Mouse (Mus musculus) lung, embryonic 14.5 days (tissue): ENCODE measurements around the gene Samd11. TPM values are rescaled to one million over a fixed set of nuclear protein-coding genes. Genes with fewer than 3 reads are reported as not detected.
A peak's percentile ranks its signal among the peaks of the same experiment; 100 is the strongest.

ENCODE experiments used
- ATAC-seq: fragments of 200-750 bp; cut with Nextera tagmentation; 2 replicates; pipeline ENCODE4 v1.8.0; 2017; ENCODE audit warnings: mild to moderate bottlenecking, moderate TSS enrichment, moderate library complexity; ENCODE audit not compliant: insufficient read depth
- DNase-seq: peaks from one replicate; pipeline ENCODE4 v3.0.0-alpha.2; 2015
- H3K27ac ChIP-seq: fragments of 300-500 bp; sonication (generic); 2 replicates; pipeline ENCODE4 v1.5.1; 2014; ENCODE audit warnings: low read depth, mild to moderate bottlenecking, moderate library complexity
- H3K27me3 ChIP-seq: fragments of 300-500 bp; sonication (generic); 2 replicates; pipeline ENCODE4 v1.6.1; 2014; ENCODE audit warnings: low read length, control low read depth; ENCODE audit not compliant: insufficient read depth
- H3K36me3 ChIP-seq: fragments of 300-500 bp; sonication (generic); 2 replicates; pipeline ENCODE4 v1.6.1; 2014; ENCODE audit warnings: control low read depth; ENCODE audit not compliant: insufficient read depth
- H3K4me1 ChIP-seq: fragments of 300-500 bp; sonication (generic); 2 replicates; pipeline ENCODE4 v1.6.1; 2014; ENCODE audit warnings: antibody characterized with exemption, control low read depth; ENCODE audit not compliant: insufficient read depth
- H3K4me2 ChIP-seq: fragments of 300-500 bp; sonication (generic); 2 replicates; pipeline ENCODE4 v1.6.1; 2014; ENCODE audit warnings: mild to moderate bottlenecking
- H3K4me3 ChIP-seq: fragments of 300-500 bp; sonication (generic); 2 replicates; pipeline ENCODE4 v1.5.1; 2014; ENCODE audit warnings: low read depth, low read length
- H3K9ac ChIP-seq: fragments of 300-500 bp; sonication (generic); 2 replicates; pipeline ENCODE4 v1.6.1; 2014
- H3K9me3 ChIP-seq: fragments of 300-500 bp; sonication (generic); 2 replicates; pipeline ENCODE4 v1.6.1; 2016; ENCODE audit warnings: low read depth, low read length, control low read depth
- CTCF ChIP-seq: IDR thresholded peaks from 2 replicates; pipeline ENCODE4 v1.5.1; 2016; ENCODE audit warnings: antibody characterized with exemption, low read depth
- WGBS: fragments of 180-500 bp; shearing (Covaris S2); extraction: QIAGEN DNeasy Blood & Tissue Kit; methylation state at CpG from one replicate; pipeline ENCODE4 v1.1.7; 2014; 5-methylcytosine and 5-hydroxymethylcytosine counted together
- polyA plus RNA-seq: library from polyadenylated mRNA; unstranded; fragments of >200 nt; fragmentation: Nextera tagmentation; extraction: Ambion mirVana; gene quantifications from 2 replicates; pipeline ENCODE4 v1.2.1, GENCODE M21; 2014

The Samd11 gene
- polyA plus RNA-seq: 0.11 and 0.15 TPM in 2 replicates

GRCm38 (mm10) chr4:156255078-156255839 is at the start of gene Samd11:
Gene Samd11 (minus strand): TSS chr4:156255657.
- Histone ChIP-seq H3K4me3 (peak within 1 kb of the TSS; percentile 22), H3K27ac (no peak within 1 kb of the TSS), H3K9me3 (no peaks in the 10 kb centered on the region), H3K36me3 (no peaks in the 10 kb centered on the region), H3K4me1 (no peaks in the 10 kb centered on the region), H3K9ac (peak within 1 kb of the TSS; percentile 40; the same call in 1 of the 2 replicates), H3K4me2 (peak within 1 kb of the TSS; percentile 51), H3K27me3 (peaks cover 20% of the 10 kb centered on the region)
- DNase-seq (no peak), ATAC-seq (peak; percentile 29; the same call in 1 of the 2 replicates)
- no peak for TF ChIP-seq CTCF
- WGBS: 5% methylated on average over 26 of the region's 26 CpGs

GRCm38 (mm10) chr4:156254361-156255077 is 938 bp downstream of the Samd11 start:
- H3K36me3 ChIP-seq: 0 out of 2 replicates have a peak, but pooled peaks cover 4% of the 10 kb centered on the region
- ATAC-seq (peak; percentile 63), DNase-seq (peak; percentile 40)
- H3K4me3 ChIP-seq: peak overlapping the region; percentile 22
- H3K4me1 ChIP-seq: no peaks in the 10 kb centered on the region
- peak overlapping the region; percentile 51 for H3K4me2 ChIP-seq
- peaks cover 20% of the 10 kb centered on the region for H3K27me3 ChIP-seq
- WGBS: 3% methylated on average over 30 of the region's 30 CpGs
- peak overlapping the region; percentile 40; the same call in 1 of the 2 replicates for H3K9ac ChIP-seq
- H3K27ac ChIP-seq: no peak overlapping the region
- no peak for TF ChIP-seq CTCF
- no peaks in the 10 kb centered on the region for H3K9me3 ChIP-seq

- no peak for DNase-seq
Measured at GRCm38 (mm10) chr4:156253043-156253442, 2.4 kb downstream of the Samd11 start.

GRCm38 (mm10) chr4:156252619-156253018 is 2.8 kb downstream of the Samd11 start:
- Histone ChIP-seq H3K27ac (no peak overlapping the region), H3K27me3 (peaks cover 20% of the 10 kb centered on the region), H3K4me2 (no peak overlapping the region), H3K36me3 (peaks cover 21% of the 10 kb centered on the region), H3K9ac (no peak overlapping the region), H3K4me3 (no peak overlapping the region), H3K4me1 (no peaks in the 10 kb centered on the region), H3K9me3 (no peaks in the 10 kb centered on the region)
- DNase-seq (no peak), ATAC-seq (no peak)
- TF ChIP-seq CTCF: no peak
- WGBS: 55% methylated on average over 3 of the region's 3 CpGs

More at GRCm38 (mm10) chr4:156253043-156253442, 2.4 kb downstream of the Samd11 start:
- no peaks in the 10 kb centered on the region for H3K4me1 ChIP-seq
- peaks cover 17% of the 10 kb centered on the region for H3K36me3 ChIP-seq
- H3K27me3 ChIP-seq: peaks cover 20% of the 10 kb centered on the region
- ATAC-seq: no peak
- no peak overlapping the region for H3K9ac ChIP-seq
- WGBS: 35% methylated on average over 7 of the region's 7 CpGs
- no peak overlapping the region for H3K4me2 ChIP-seq
- no peak overlapping the region for H3K27ac ChIP-seq
- H3K9me3 ChIP-seq: no peaks in the 10 kb centered on the region
- no peak for TF ChIP-seq CTCF
- H3K4me3 ChIP-seq: no peak overlapping the region

GRCm38 (mm10) chr4:156252140-156252539 is 3.3 kb downstream of the Samd11 start:
- no peak for TF ChIP-seq CTCF
- H3K4me2 ChIP-seq: no peak overlapping the region
- DNase-seq (no peak), ATAC-seq (no peak)
- peaks cover 20% of the 10 kb centered on the region for H3K27me3 ChIP-seq
- no peaks in the 10 kb centered on the region for H3K4me1 ChIP-seq
- H3K9ac ChIP-seq: no peak overlapping the region
- H3K9me3 ChIP-seq: no peaks in the 10 kb centered on the region
- no peak overlapping the region for H3K27ac ChIP-seq
- H3K4me3 ChIP-seq: no peak overlapping the region
- H3K36me3 ChIP-seq: peaks cover 26% of the 10 kb centered on the region
- 25% methylated on average over 7 of the region's 7 CpGs for whole genome bisulfite sequencing

- Histone ChIP-seq H3K9ac (no peak overlapping the region), H3K4me3 (no peak overlapping the region), H3K27me3 (peaks cover 20% of the 10 kb centered on the region), H3K9me3 (no peaks in the 10 kb centered on the region), H3K27ac (no peak overlapping the region), H3K4me1 (no peaks in the 10 kb centered on the region), H3K36me3 (peaks cover 35% of the 10 kb centered on the region), H3K4me2 (no peak overlapping the region)
- DNase-seq: no peak
- no peak for TF ChIP-seq CTCF
- ATAC-seq: no peak
- WGBS: 59% methylated on average over 8 of the region's 8 CpGs
Measured at GRCm38 (mm10) chr4:156251081-156251480, 4.4 kb downstream of the Samd11 start.

DNA sequence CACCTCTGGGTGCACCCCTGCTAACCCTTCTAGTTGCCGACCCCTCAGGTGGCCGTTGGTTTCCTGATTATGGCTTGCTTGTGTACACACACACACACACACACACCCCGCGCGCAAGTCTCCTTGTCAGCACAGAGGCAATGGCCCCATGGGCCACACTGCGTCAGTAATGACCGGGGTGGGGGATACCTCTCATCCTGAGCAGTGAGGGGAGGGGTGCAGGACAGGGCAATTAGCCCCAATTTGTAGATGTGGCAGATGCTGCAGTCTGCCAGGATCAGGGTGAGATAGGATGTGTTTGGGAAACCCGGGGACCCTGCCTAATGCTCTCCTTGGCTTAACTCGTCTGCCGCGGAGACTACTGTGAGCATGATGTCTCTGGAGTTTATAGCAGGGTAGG is 5.9 kb downstream of the Samd11 start:
- Histone ChIP-seq H3K36me3 (peaks cover 50% of the 10 kb centered on the region), H3K9ac (no peak overlapping the region)
- WGBS: 59% methylated on average over 11 of the region's 11 CpGs

More for the DNA sequence above, 5.9 kb downstream of the Samd11 start:
- TF ChIP-seq CTCF: no peak
- H3K4me2 ChIP-seq: no peak overlapping the region
- H3K4me3 ChIP-seq: no peak overlapping the region
- no peaks in the 10 kb centered on the region for H3K4me1 ChIP-seq
- ATAC-seq (peak; percentile 21; the same call in 1 of the 2 replicates), DNase-seq (no peak)
- no peaks in the 10 kb centered on the region for H3K9me3 ChIP-seq
- H3K27ac ChIP-seq: no peak overlapping the region
- H3K27me3 ChIP-seq: peaks cover 8% of the 10 kb centered on the region
